Mouse (Mus musculus) R1 (cell line): ENCODE results near the gene Foxp1.

Source experiments
- DNase-seq: peaks from one replicate; pipeline ENCODE4 v3.0.0-alpha.2; 2018; ENCODE audit warnings: low read depth, low spot score

Foxp1 gene

DNA sequence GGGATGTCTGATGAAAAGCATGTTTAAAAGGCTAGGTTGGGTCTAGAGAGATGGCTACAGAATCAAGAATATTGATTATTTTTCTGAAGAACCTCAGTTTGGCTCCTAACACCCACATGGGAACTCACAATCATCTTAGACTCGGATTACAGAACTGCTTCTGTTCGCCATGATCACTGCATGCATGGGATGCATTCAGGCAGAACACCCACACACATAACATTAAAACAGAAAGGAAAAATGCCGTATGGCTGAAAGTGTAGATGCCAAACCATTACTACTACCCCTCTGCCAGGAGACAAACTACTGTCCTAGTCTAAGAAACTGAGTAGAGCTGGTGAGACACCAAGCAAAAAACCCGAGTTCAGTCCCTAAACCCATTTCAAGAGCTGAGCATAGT is 192.4 kb downstream of the Foxp1 start:
- DNase-seq, result no peak

DNA sequence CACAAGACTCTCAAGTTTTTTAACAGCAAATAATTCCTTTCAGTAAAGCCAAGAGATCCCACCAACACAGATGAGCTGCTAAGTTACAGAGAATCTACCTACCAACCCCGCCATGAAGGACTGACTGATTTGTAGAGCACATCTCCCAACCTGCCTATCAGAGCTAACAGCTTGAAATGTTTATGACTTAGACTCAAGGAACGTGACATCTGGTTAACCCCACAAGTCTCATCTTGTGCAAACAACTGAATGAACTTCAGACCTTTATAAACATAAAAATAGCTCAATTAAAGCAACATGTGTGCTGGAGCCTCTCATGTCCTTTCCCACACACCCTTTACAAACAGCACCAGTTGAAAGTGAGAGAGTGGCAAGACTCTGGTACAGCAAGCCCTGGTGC is 193.9 kb downstream of the Foxp1 start:
- no peak for DNase-seq

DNA sequence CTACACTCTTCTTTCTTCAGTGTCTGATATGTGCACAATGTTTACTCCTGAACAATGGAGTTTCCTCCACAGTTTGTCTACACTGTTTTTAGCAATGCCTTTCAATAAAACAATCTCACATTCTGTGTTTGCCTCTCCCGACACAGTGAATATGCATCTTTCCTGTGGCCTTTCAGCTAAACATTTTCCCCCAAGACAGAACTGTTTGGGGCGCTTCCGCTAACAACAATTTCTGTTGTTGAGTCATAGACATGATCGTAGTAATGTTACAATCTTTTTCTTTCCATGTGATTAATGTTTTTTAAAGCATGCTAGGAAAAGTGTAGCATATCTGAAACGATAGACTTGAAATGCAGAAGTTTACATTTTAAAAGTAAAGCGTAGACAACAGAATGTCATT is 194.4 kb downstream of the Foxp1 start:
- DNase-seq, result no peak

DNA sequence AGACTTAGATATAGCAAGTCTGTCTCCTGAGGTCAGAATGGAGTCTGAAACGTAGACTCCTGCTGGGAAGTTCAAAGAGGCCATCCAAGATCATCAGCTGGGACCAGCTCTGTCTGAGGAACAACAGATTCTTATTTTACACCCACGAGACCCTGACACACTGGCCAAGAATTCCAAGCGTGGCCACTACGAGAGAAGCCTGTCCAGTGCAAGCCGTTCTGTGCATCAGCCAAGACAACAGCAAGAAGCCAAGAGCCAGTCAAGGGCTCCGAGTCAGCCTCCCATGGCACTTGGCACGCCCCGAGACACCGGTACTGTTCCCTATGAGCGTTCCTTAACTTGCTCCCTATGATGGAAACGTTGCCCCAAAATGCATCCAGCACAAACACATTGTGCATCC is 194.8 kb downstream of the Foxp1 start:
- DNase-seq, result no peak

DNA sequence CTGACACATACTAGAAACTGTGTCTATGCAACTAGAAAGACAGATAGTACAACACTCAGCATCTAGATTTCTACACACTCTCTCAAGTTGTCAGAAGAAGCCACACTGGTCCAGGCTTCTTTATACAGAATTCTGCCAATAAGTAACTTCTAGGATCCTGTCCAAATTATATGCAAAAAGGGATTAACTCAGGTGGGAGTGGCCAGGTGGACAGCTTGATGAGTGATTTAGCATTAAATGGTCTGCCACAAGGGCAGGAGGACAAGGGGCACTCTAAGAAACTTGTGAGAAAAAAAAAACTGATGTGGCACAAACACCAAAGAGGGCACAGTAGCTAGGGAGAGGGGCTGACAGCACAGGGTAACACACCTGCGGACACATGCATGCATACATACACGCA is 196.6 kb downstream of the Foxp1 start:
- no peak for DNase-seq

DNA sequence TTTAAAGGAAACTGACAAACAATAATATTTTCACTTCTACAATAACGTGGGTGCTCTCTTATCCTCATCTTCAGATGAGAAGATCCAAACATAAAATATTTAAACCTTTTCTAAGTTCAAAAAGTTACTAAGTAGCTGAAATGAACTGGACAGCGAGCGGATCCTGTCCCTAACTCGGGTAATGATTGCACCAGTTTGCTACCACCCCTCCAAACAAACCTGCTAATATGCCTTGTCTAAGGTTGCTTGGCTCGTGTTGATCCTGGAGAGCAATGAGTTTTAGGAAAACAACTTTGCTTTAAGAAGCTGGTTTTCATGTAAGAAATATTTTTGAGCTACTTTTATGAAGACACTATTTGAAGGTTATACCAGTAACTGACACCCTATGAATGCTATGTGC is 197.1 kb downstream of the Foxp1 start:
- DNase-seq, result no peak

DNA sequence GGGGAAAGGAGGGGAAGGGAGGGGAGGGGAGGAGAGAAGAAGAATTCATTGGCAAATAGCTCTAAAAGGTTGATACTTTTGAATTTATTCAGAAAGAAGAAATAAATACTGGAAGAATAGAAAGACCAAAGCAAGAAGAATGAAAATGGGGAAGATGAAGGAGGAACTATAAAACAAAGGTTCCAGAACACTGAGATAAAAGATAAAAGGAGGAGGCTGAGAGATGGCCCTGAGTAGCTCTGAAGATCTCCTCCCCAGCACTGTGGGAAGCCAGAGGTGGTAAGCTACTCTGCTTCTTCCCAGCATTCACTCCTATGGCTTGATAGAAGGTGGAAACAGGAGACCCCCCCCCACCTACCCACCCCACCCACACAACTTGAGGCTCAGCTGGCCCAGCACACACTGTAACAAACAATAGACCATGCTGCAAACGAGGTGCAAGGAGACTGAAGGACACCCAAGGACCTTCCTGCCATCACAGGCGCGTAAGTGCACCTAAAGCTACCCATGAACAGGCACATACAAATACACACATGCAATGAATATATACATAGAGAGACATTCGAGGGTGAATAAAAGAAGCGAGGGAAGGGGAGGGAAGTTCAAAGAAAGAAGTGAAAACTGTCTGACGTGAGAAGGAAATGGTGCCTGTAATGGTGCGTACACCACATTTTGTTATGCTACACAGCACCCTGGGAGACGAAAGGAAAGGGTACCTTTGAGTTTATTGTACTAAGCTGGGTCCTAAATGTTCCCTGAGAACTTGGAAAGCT is 200.2 kb downstream of the Foxp1 start:
- DNase-seq, result no peak

DNA sequence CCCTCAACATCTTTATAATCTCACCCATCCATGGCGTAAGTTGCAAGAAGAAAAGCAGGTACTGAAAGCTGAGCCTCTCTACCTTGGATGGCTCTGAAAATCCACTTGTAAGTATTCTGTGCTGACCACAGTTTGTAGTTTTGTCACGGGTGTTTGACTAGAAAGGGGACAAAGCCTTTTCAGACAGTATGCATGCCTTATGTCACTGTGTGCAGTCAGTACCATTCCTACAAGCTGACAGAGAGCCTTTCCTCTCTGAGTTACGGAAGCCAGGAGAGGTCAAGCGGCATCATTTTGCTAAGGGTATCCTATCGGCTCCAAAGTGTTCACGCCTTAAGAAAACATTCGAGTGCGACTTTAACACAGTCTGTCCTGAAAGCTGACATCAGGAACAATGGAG is 202.1 kb downstream of the Foxp1 start:
- DNase-seq, result no peak

DNA sequence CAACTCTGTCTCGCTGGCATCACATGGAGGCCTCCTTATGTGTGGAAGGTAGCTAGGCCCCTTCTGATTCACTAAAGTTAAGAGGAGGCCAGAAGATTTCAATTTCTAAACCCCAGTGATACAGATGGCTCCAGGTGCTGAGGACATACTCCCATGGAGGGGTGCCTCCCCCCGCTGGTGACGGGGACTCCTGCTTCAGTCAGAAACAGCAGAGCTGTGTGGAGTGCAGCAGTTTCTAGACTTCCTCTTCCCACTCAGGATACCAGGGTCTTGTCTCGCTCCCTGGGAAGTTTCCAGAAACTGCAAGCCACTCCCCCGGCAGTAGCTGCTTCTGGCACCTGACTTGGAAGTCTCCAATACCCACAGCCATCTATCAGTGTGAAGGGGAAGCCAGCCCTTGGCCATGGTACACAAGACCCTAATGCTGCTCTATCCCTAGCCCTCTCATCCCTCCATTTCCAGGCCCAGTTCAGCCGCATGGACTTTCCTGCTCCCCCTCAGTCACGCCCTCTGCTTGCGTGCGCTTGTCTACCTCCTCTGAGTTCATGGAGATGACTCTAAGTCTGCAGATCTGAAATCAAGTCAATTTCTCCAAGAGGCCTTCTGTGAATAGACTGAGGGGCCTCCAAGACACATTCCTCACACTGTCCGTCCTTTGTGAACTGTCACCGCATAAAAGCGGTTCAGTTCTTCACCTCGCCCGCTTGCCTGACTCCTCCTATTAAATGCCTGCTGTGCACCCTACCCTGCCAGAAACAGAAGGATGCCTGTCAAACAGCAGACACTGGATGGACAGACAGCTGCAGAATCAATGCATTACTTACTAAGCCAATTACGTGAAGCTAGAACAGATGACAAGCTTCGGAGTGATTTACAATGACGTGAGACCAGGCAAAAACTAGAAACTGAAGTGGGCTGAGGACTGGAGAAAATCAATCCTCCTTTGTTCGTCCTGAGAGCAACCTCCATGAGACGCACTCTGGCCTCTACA is 202.8 kb downstream of the Foxp1 start:
- peak; percentile 26 for DNase-seq

DNA sequence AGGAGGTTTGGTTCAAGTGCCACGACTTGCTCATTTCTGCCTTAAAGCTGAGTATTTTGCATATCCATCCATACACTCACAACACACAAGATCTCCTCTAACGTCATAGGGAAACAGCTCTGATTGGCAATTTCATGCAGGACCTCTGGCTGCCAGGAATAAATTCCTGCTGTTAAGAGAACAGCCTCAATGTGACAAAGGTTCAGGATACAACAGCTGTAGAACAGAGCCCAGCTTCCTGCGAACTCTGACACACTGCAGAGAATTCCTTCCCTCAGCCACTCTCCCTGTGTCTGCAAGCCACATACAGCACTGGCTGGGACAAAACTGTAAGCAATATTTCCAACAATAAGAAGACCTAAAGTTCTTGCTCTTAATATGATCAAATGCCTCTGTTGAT is 207.8 kb downstream of the Foxp1 start:
- DNase-seq, result no peak

DNA sequence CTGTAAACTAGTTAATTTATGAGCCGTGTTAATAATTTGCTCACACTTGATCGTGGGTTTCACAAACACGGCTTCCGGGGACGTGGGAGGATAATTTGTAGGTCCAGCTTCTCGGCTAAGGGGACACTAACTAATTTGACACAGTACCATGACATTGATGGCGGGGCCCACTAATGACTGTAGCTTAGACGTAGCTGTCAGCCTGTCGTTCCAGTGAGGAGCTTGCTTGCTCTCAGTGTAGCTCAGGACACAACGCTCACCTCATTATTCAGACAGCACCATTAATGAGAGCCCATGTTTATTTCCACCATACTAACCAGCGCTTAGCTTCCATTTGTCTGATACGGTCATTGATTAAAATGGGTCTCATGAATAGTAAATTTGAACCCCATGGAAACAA is 212.0 kb downstream of the Foxp1 start:
- DNase-seq, result no peak

DNA sequence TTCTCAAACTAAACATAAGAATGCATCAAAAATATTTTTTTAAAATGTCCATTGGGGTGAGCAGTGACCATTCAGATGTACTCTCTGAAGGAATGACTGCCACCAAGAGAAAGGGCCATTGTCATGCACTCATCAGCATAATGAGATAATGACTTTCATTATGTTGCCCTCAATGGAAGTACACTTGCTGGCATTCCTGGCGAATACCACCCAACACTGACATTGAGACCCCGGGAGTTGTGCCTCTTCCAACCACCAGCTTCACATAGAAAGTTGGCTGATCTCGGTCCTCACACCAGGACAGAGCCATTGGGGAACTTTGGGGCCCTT is 212.4 kb downstream of the Foxp1 start:
- DNase-seq, result peak; percentile 30

DNA sequence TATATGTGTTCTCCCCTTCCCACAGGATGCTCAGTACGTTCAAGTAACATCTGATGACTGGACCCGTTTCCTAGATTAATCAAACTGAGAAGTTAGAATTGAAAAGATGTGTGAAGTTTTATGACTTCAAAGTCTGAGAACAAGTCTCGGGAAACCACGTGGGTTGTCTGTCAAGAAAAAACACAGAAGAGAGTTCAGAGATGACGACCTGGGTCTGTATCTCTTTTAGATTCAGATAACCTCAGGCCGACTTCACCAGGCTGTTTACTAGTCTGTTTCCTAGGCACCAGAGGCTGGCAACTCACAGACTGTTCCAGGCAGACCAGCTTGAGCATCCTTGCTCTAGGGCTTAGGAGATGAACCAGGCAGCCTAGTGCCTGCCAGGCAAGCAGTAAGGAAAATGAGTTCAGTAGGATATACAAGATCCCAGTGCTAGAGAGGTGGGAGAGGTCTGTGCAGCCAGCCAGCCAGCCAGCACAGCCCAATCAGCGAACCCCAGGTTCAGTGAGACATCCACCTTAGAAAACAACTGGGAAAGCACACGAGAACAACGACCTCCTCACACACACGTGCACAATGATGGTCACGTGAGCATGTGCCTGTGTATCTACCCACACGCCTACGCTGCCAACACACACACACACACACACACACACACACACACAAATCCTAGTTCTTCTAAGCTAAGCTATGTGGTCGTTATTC is 212.9 kb downstream of the Foxp1 start:
- peak; percentile 26 for DNase-seq

DNA sequence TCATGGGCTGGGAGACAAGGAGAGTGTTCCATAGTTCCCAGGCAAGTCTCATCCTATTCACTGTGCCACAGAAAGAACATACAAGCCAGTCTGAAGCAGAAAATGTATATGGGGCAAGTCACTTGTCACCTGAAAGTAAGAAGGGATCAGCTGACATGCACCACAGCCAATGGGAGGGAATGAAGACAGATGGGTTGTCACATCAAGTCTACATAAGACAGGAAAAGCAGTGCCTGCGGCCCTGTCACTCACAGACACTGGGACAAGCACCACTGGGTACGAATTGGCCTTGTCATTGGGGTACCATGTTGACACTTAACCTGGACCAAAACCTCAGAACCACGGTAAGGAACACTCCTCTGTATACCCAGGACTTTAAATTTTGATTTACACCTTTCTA is 216.8 kb downstream of the Foxp1 start:
- no peak for DNase-seq

DNA sequence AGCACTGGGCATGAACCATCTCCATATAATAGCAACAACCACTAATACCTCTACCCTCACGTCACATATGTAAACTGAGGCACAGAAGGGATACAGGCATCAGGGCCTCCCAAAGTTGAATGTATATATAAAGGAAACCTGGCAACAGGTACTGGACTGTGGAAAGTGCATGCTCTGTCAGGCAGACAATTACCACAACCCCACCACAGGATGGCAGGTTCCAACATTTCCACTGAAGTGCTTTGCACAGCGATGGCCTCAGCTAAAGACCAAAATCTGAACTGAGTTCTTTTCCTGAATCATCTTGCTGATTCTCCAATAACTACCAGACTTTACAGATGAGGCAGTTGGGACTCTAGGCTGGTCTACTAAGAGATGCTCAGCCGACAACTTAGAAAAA is 217.3 kb downstream of the Foxp1 start:
- no peak for DNase-seq

DNA sequence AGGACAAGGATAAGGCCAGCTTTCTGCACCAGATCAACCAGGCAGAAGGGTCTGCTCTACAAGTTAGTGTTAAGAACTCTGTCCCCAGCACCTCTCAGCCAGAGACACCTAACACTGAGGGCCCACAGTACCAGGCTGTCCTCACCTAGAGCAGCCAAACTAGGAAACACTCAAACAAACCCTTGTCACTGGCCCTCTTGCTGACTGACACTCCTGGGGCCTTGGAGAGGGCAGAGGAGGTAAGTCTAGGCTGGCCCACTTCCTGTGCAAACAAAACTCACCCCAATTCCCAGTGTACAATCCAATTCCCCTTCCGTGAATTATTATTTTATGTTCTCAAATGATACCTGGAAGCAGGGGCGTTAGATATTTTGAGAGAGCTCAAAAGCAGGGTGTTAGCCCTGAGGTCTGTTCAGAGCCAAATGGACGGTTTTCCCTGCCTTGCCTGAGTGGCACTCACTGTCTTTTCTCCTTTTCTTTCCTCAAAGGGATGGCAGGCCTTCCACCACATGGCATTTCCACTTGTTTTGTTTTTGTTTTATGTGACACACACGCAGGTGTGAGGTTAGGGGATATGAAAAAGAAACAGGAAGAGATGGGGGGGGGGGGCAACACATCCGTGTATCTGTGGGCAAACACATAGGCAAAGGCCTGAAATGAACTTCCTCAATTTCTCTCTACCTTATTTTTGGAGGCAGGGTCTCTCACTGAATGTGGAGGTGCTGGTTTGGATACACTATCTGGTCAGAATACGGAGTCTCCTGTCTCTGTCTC is 219.7 kb downstream of the Foxp1 start:
- no peak for DNase-seq

DNA sequence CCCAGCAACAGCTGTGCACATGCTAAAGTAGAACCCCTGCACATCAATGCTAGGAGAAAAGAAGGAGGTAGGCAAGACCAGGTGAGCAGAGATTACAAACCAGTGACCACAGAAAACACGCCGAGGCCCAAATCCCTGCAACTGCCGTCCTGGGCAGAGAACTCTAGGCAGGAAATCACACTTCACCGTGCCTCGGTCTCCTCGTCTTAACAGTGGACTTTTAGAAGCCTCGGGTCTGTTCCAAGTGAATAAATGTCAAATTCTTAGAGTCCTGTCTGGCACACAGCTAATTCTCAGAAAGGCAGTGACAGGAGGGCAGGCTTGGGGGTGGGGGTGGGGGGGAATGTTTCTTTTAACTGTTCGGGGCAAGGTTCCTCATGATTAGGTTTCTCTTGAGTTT is 220.6 kb downstream of the Foxp1 start:
- DNase-seq, result no peak

DNA sequence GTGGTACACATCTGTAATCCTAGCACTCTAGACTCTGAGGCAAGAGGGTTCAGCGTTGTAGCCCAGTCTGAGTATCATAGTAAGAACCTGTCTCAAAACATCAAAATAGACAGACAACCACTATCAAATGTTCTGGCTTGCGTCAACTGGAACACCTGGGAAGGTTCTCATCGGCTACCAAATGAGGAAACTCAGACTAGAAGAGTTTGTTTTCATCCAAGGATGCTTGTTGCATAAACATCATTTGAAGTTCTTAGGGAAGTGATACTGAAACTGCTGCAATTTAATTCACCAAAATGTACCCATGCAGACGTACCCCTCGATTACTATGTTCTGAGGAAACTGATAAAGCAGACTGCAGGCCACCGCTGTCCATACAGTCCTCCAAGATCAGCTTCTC is 222.3 kb downstream of the Foxp1 start:
- DNase-seq, result no peak

DNA sequence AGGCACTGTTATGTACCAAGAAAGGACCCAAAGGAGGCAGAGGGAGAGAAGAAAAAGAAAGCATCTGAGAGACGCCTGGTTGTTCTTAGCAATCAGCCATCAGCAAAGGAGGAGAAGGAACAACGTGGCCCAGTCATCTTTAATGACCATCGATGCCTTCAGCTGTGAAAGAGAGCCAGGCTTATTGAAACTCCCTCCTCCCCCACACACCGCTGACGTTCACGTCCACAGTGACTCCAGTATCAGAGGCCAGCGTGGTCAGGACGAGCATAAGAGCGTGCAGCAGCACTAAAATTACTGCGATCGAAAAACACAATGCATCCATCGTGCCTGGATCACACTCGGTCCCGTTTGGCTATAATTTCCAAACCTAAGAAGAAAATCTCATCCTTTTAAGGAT is 223.3 kb downstream of the Foxp1 start:
- DNase-seq, result no peak

DNA sequence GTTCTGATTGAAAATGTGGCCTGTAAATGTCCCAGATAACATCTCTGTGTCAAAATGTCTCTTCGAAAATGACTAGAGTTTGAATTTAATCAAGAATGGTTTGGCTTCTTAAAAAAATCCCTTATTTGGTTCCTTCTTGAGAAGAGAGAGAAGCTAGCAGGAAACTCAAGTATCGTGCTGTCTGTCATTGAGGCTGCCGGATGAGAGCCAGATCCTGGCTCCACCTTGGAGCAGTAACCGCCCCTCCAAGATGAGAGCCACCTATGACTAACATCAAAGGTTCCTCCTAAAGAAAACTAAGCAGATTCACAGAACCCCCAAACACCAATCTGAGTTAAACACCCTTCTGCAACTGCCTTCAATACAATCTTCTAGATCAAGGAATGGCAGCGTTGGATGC is 225.0 kb downstream of the Foxp1 start:
- DNase-seq, result no peak

DNA sequence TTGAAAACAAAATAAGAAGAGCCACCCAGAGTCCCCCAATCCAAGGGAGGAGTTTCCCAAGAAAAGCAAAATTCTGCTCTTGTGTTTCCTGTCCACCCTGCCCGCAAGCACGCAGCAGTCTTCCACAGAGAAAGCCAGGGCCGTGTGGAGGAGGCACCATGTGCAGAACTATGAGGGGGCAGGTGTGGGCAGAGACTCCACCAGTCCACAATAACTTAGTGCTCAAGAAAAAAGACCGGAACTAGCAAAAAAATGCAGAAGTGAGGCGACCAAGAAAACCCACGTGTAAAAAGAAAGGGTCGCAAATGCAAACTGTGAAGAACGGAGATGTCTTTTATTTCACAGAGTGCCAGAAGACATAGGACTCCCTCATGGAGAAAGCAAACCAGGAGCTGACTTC is 227.0 kb downstream of the Foxp1 start:
- DNase-seq, result no peak

DNA sequence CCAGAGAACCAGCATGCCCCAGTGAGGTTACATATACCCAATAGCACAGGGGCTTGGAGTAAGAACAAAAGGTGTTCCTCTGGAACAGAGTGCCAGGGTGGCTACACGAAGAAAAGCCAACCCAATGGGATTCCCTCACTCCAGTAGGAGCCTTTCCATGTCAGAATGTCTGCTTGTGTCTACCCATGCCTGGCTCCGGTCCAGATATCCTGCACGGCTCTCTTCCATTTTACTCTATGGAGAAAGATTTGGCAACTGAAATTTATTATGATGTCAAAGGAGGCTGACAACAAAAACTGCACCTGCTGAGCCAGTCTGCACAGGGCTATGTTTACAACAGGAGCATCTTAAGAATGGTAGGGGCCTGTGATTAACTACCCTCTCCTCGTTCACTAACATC is 233.3 kb downstream of the Foxp1 start:
- no peak for DNase-seq
